Mouse (Mus musculus): ENCODE measurements at regions not wholly inside any gene's neighbourhood (a gene's known extent, or its start where the extent isn't known, plus 50 kb on each side); places are given as distances from the start of the nearest gene placed in this dataset.

GRCm38 (mm10) chr1:76167486-76167885 lies 621.4 kb downstream of the Slc4a3 start:
- Histone ChIP-seq H3K9me3 (peaks cover 12% of the 10 kb centered on the region; the same call in 1 of the 2 replicates), H3K36me3 (replicated peaks; ENCODE audit: low read length) (no peaks in the 10 kb centered on the region), H3K27me3 (replicated peaks) (no peaks in the 10 kb centered on the region), H3K4me1 (no peaks in the 10 kb centered on the region), H3K4me3 (replicated peaks) (no peak overlapping the region)
- TF ChIP-seq GATA1 (IDR thresholded peaks at IDR 0.05; ENCODE audit: borderline replicate concordance, low read length): no peak
- no peak for TF ChIP-seq FLI1 (IDR thresholded peaks at IDR 0.05; ENCODE audit: low read length)

- Histone ChIP-seq H3K9me3 (peaks cover 5% of the 10 kb centered on the region; the same call in 1 of the 2 replicates), H3K36me3 (replicated peaks; ENCODE audit: low read length) (no peaks in the 10 kb centered on the region), H3K4me1 (no peaks in the 10 kb centered on the region), H3K4me3 (replicated peaks) (no peak overlapping the region), H3K27me3 (replicated peaks) (no peaks in the 10 kb centered on the region)
- TF ChIP-seq GATA1 (IDR thresholded peaks at IDR 0.05; ENCODE audit: borderline replicate concordance, low read length) (no peak), FLI1 (IDR thresholded peaks at IDR 0.05; ENCODE audit: low read length) (no peak)
Measured at GRCm38 (mm10) chr1:76181181-76181580, 635.1 kb downstream of the Slc4a3 start.

DNA sequence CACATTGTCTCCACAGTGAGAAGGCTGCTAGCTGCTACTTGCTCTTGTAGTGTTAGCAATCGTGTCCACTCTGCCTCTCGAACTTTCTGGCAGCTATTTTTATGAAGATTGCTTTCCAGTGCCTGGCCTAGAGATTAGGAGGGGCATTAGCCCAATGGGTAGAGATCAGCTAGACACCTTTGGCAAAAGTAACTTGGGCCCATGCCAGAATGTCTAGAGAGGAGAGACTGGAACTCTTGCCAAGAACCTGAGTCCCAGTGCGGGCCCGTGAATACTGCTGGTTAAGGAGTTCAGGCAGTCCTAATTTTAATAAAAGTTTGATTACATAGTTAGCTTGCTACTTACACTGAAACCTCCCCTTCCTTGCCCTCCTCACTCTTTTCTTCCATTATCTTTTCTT lies 648.8 kb downstream of the Slc4a3 start:
- H3K27me3 ChIP-seq (replicated peaks): no peaks in the 10 kb centered on the region
- TF ChIP-seq FLI1 (IDR thresholded peaks at IDR 0.05; ENCODE audit: low read length): no peak
- no peak for TF ChIP-seq GATA1 (IDR thresholded peaks at IDR 0.05; ENCODE audit: borderline replicate concordance, low read length)
- peaks cover 30% of the 10 kb centered on the region for H3K9me3 ChIP-seq
- no peak overlapping the region for H3K4me3 ChIP-seq (replicated peaks)
- H3K4me1 ChIP-seq: no peaks in the 10 kb centered on the region
- H3K36me3 ChIP-seq (replicated peaks; ENCODE audit: low read length): no peaks in the 10 kb centered on the region

DNA sequence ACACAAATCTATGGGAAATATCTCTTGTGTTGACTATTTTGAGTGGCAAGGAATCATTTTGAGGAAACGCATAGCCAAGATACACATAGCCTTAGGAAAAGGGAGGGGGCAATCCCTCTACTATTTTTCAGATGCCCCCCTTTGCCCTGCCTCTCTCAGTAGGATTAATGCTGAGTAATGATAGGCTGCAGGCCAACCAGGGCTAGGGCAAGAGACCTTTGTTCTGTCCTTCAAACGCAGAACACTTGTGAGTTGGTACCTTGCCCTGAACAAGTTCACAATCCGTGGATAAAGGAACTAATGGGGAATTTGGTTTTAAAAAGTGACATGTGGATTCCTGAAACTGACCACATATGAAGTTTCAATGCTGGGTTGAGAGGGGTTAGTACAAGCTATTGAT lies 651.6 kb downstream of the Slc4a3 start:
- no peaks in the 10 kb centered on the region for H3K36me3 ChIP-seq (replicated peaks; ENCODE audit: low read length)
- no peaks in the 10 kb centered on the region for H3K27me3 ChIP-seq (replicated peaks)
- no peak overlapping the region for H3K4me3 ChIP-seq (replicated peaks)
- H3K4me1 ChIP-seq: no peaks in the 10 kb centered on the region
- peaks cover 27% of the 10 kb centered on the region for H3K9me3 ChIP-seq
- no peak for TF ChIP-seq GATA1 (IDR thresholded peaks at IDR 0.05; ENCODE audit: borderline replicate concordance, low read length)
- no peak for TF ChIP-seq FLI1 (IDR thresholded peaks at IDR 0.05; ENCODE audit: low read length)

GRCm38 (mm10) chr1:76200906-76201305 lies 654.8 kb downstream of the Slc4a3 start:
- Histone ChIP-seq H3K36me3 (replicated peaks; ENCODE audit: low read length) (no peaks in the 10 kb centered on the region), H3K9me3 (peaks cover 20% of the 10 kb centered on the region), H3K4me1 (no peaks in the 10 kb centered on the region), H3K4me3 (replicated peaks) (no peak overlapping the region), H3K27me3 (replicated peaks) (no peaks in the 10 kb centered on the region)
- TF ChIP-seq FLI1 (IDR thresholded peaks at IDR 0.05; ENCODE audit: low read length): no peak
- no peak for TF ChIP-seq GATA1 (IDR thresholded peaks at IDR 0.05; ENCODE audit: borderline replicate concordance, low read length)

DNA sequence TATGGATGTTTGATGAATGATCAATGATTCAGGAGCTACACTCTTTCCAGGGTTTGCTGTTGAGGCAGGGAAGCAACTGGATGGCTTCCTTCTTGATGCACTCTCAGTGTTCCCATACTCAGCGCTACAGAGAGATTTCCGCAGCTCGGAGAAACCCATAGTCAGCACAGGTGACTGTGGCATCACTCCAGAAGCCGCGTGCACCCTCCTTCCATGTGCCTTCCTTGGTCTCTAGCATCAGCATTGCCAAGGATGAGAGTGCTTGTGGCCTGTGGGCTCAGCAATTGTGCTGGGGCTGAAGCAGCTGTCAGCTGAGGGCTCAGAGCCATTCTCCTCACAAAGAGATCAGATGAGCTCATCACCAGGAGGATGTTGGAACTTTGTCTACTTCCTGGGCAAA lies 666.4 kb downstream of the Slc4a3 start:
- H3K36me3 ChIP-seq (replicated peaks; ENCODE audit: low read length): no peaks in the 10 kb centered on the region
- H3K4me1 ChIP-seq: no peaks in the 10 kb centered on the region
- H3K9me3 ChIP-seq: peaks cover 12% of the 10 kb centered on the region
- peak overlapping the region; percentile 38 for H3K4me3 ChIP-seq (replicated peaks)
- no peak for TF ChIP-seq GATA1 (IDR thresholded peaks at IDR 0.05; ENCODE audit: borderline replicate concordance, low read length)
- TF ChIP-seq FLI1 (IDR thresholded peaks at IDR 0.05; ENCODE audit: low read length): no peak
- H3K27me3 ChIP-seq (replicated peaks): no peaks in the 10 kb centered on the region

DNA sequence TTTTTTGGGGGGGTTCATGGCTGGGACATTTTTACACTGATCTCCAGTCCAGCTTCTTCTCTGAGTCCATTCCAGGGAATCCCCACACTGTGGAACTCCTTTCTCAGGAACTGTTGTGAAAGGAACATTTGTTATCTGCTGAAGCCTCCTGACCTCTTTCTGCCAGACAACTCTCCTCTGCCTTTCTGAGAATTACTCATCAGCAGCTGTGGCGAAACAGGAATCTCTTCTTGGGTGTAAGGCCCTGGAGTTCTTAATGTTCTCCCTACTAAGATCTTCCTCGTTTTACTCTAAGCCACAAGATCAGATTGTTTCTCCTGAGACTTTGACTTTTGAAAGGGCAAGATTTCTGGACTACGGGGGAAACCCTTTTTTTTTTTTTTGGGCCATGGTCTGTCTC lies 698.7 kb downstream of the Slc4a3 start:
- no peak overlapping the region for H3K4me3 ChIP-seq (replicated peaks)
- H3K36me3 ChIP-seq (replicated peaks; ENCODE audit: low read length): no peaks in the 10 kb centered on the region
- H3K4me1 ChIP-seq: no peaks in the 10 kb centered on the region
- H3K9me3 ChIP-seq: peaks cover 28% of the 10 kb centered on the region
- no peak for TF ChIP-seq FLI1 (IDR thresholded peaks at IDR 0.05; ENCODE audit: low read length)
- no peak for TF ChIP-seq GATA1 (IDR thresholded peaks at IDR 0.05; ENCODE audit: borderline replicate concordance, low read length)
- H3K27me3 ChIP-seq (replicated peaks): no peaks in the 10 kb centered on the region

GRCm38 (mm10) chr1:76246181-76246796 lies 700.2 kb downstream of the Slc4a3 start:
- Histone ChIP-seq H3K36me3 (replicated peaks; ENCODE audit: low read length) (no peaks in the 10 kb centered on the region), H3K4me3 (replicated peaks) (no peak overlapping the region), H3K27me3 (replicated peaks) (no peaks in the 10 kb centered on the region), H3K9me3 (peaks cover 28% of the 10 kb centered on the region), H3K4me1 (no peaks in the 10 kb centered on the region)
- TF ChIP-seq FLI1 (IDR thresholded peaks at IDR 0.05; ENCODE audit: low read length): no peak
- TF ChIP-seq GATA1 (IDR thresholded peaks at IDR 0.05; ENCODE audit: borderline replicate concordance, low read length): no peak

- H3K36me3 ChIP-seq (replicated peaks; ENCODE audit: low read length): no peaks in the 10 kb centered on the region
- H3K27me3 ChIP-seq (replicated peaks): no peaks in the 10 kb centered on the region
- peaks cover 32% of the 10 kb centered on the region for H3K9me3 ChIP-seq
- no peaks in the 10 kb centered on the region for H3K4me1 ChIP-seq
- TF ChIP-seq GATA1 (IDR thresholded peaks at IDR 0.05; ENCODE audit: borderline replicate concordance, low read length): no peak
- no peak for TF ChIP-seq FLI1 (IDR thresholded peaks at IDR 0.05; ENCODE audit: low read length)
- no peak overlapping the region for H3K4me3 ChIP-seq (replicated peaks)
Measured at GRCm38 (mm10) chr1:76247126-76247525, 701.1 kb downstream of the Slc4a3 start.

DNA sequence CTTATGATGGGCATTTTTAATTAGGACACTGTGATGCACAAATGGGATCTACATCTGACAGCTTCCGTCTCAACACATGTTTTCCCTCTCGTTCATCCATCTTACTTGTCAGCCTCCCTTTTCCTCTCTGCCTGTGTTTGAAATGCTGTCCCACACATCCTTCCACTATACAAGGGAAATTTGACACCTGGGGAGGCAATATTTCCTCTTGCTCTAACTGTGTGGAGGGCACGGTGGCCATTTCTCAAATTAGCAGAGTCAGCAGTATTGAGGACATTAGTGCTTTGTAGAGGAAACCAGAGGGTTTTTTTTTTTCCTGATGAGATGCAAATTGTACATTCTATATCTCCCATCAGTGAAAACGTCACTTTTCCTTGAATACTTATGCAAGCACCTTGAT lies 712.2 kb downstream of the Slc4a3 start:
- Histone ChIP-seq H3K9me3 (peaks cover 4% of the 10 kb centered on the region), H3K27me3 (replicated peaks) (no peaks in the 10 kb centered on the region), H3K4me1 (no peaks in the 10 kb centered on the region), H3K36me3 (replicated peaks; ENCODE audit: low read length) (no peaks in the 10 kb centered on the region), H3K4me3 (replicated peaks) (no peak overlapping the region)
- TF ChIP-seq GATA1 (IDR thresholded peaks at IDR 0.05; ENCODE audit: borderline replicate concordance, low read length): no peak

DNA sequence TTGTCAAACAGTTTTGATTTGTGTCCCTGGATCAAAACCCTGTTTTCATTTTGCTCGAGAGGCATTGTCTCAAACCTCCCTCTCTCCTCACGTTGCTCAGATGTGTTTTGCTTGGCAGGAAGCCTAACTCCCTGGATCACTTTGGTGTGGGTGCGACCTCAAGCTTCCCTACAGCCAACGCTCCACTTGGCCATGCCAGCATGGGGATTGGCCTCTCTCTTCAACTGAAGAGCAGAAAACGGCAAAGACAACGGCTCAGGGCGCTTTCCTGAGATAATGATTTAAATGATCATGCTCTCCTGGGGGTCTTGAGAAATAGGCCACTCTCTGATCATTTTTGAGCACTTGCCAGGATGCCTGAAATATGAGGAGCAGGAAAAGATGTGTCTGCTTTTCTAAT lies 730.1 kb downstream of the Slc4a3 start:
- no peak for TF ChIP-seq FLI1 (IDR thresholded peaks at IDR 0.05; ENCODE audit: low read length)
- TF ChIP-seq GATA1 (IDR thresholded peaks at IDR 0.05; ENCODE audit: borderline replicate concordance, low read length): no peak
- Histone ChIP-seq H3K4me3 (replicated peaks) (no peak overlapping the region), H3K4me1 (no peaks in the 10 kb centered on the region), H3K36me3 (replicated peaks; ENCODE audit: low read length) (no peaks in the 10 kb centered on the region), H3K9me3 (peaks cover 7% of the 10 kb centered on the region), H3K27me3 (replicated peaks) (no peaks in the 10 kb centered on the region)
